Mouse (Mus musculus) heart, postnatal 0 days (tissue): Measurements from ENCODE around the gene Rcan1.

Experiments used
- CTCF ChIP-seq: IDR thresholded peaks from 2 replicates; pipeline ENCODE4 v1.5.1; 2016; ENCODE audit warnings: antibody characterized with exemption, control low read depth, low read depth
- EP300 ChIP-seq: IDR thresholded peaks from 2 replicates; pipeline ENCODE4 v1.6.1; 2016; ENCODE audit warnings: antibody characterized with exemption, low read depth

DNA sequence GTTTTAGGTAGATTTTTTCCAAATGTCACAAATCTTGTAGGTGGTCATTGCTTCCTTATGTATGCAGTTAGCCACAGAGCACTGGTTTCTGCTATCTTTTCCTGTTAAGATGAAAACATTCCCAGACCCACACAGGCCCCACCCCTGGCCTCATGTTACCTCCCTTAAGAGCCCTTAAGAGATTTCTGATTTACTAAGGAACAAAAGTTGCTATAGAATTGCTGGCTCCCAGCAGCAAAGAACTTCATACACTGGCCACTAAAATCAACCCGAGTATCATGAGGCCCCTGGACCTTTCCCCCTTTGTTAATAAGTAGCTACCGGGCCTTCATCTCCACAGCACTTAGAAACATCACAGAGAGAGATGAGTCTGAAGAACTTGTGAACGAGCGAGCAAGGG is 48.1 kb upstream of the Rcan1 start:
- TF ChIP-seq CTCF (no peak), EP300 (no peak)
